ENCODE assay signal across 20 mouse cellular contexts in the genomic region with DNA sequence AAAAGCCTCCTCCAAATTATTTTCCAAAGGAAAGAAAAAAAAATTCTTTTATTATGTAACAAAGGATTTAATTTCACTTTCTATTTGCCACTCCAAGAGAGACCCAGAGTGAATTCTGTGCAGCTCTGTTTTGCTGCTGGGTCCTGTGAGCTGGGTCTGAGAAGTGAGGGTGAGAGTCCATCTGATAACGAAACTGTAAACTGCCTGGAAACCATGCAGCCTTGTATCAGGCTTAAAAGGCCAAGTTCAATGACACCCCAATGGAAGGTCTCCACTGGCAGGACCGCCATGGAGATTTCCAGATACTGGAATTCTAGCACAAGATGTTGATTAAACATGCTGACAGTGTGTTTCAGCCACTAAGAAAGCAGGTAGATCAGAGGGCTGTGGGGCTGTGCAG. TPM values are rescaled to one million over a fixed set of nuclear protein-coding genes. Genes with fewer than 3 reads are reported as not detected.
DNase-seq lines count a peak whose midpoint lies in the region; ATAC-seq and TF ChIP-seq lines count a peak whose summit lies in the region.
"Had no signal": no experiment of that assay in that cellular context is flagged by ENCODE, and none has a peak within 500 bp of the region (broad histone marks: within the 10 kb centered on the region; RNA-seq: fewer than 3 reads in every experiment).

No protein-coding gene starts in this region.

- H3K4me1 ChIP-seq in forebrain, embryonic 12.5 days, result peaks cover 34% of the 10 kb centered on the region
- H3K4me1 ChIP-seq in forebrain, embryonic 11.5 days (replicated peaks; ENCODE audit: control insufficient read depth, insufficient read depth, low read length), result no peaks in the 10 kb centered on the region
- peaks cover 16% of the 10 kb centered on the region for H3K4me1 ChIP-seq in hindbrain, postnatal 0 days (ENCODE audit: insufficient read depth, low read length)
- no peaks in the 10 kb centered on the region for H3K4me1 ChIP-seq in hindbrain, embryonic 10.5 days (replicated peaks)
- peaks cover 24% of the 10 kb centered on the region for H3K4me1 ChIP-seq in forebrain, postnatal 0 days (ENCODE audit: insufficient read depth)

- no peak for TF ChIP-seq CTCF in hindbrain, postnatal 0 days (IDR thresholded peaks at IDR 0.05; ENCODE audit: low read depth)
- TF ChIP-seq CTCF in brain, embryonic 14.5 days (IDR thresholded peaks at IDR 0.05; ENCODE audit: borderline replicate concordance, extremely low read depth, insufficient read depth, insufficient read length), result no peak
- no peak for TF ChIP-seq CTCF in forebrain, postnatal 0 days (IDR thresholded peaks at IDR 0.05; ENCODE audit: low read depth)

- no peak overlapping the region for H3K4me2 ChIP-seq in forebrain, embryonic 12.5 days
- H3K4me2 ChIP-seq in forebrain, embryonic 11.5 days (ENCODE audit: low read depth, low read length, severe bottlenecking), result no peak overlapping the region
- no peak overlapping the region for H3K4me2 ChIP-seq in hindbrain, postnatal 0 days (ENCODE audit: low read depth, low read length)
- no peak overlapping the region for H3K4me2 ChIP-seq in forebrain, postnatal 0 days (ENCODE audit: low read depth)
- H3K4me2 ChIP-seq: heart, embryonic 11.5 days had no signal

- H3K27ac ChIP-seq in forebrain, embryonic 12.5 days, result peak overlapping the region; percentile 53; the same call in 1 of the 2 replicates
- H3K27ac ChIP-seq in forebrain, embryonic 11.5 days (ENCODE audit: low read depth, low read length), result no peak overlapping the region
- H3K27ac ChIP-seq in hindbrain, postnatal 0 days, result peak overlapping the region; percentile 58; the same call in 1 of the 2 replicates
- H3K27ac ChIP-seq in hindbrain, embryonic 10.5 days, result no peak overlapping the region
- peak overlapping the region; percentile 73 for H3K27ac ChIP-seq in forebrain, postnatal 0 days (ENCODE audit: low read depth, low read length)
- H3K27ac ChIP-seq: liver, embryonic 14.5 days had no signal

- no peak overlapping the region for H3K9ac ChIP-seq in forebrain, embryonic 12.5 days
- no peak overlapping the region for H3K9ac ChIP-seq in forebrain, embryonic 11.5 days (ENCODE audit: low read length)
- H3K9ac ChIP-seq in hindbrain, postnatal 0 days (replicated peaks; ENCODE audit: low read length), result no peak overlapping the region
- no peak overlapping the region for H3K9ac ChIP-seq in forebrain, postnatal 0 days
- H3K9ac ChIP-seq: liver, embryonic 14.5 days had no signal

- WGBS in forebrain, embryonic 12.5 days, result 72% methylated on average over 2 of the region's 2 CpGs
- WGBS in forebrain, embryonic 11.5 days, result 85% methylated on average over 2 of the region's 2 CpGs
- 72% methylated on average over 2 of the region's 2 CpGs for WGBS in hindbrain, postnatal 0 days
- WGBS in hindbrain, embryonic 10.5 days, result 90% methylated on average over 2 of the region's 2 CpGs
- 49% methylated on average over 2 of the region's 2 CpGs for WGBS in forebrain, postnatal 0 days

- DNase-seq in forebrain, embryonic 11.5 days (ENCODE audit: low spot score), result no peak
- no peak for DNase-seq in hindbrain, postnatal 0 days (ENCODE audit: low spot score)
- DNase-seq in hindbrain, embryonic 10.5 days (ENCODE audit: low spot score), result no peak
- peak; percentile 22 for DNase-seq in brain, embryonic 14.5 days (ENCODE audit: low read depth)
- no peak for DNase-seq in forebrain, postnatal 0 days
- no peak for DNase-seq in layer of hippocampus, postnatal 14 days (ENCODE audit: low spot score in 2 of 2)
- no peak for DNase-seq in left cerebral cortex, adult 11 months (ENCODE audit: low spot score)
- DNase-seq: cerebellum, postnatal 14 days; gastrocnemius, postnatal 25 days; kidney, adult 18-20 months; kidney, postnatal 36 days; left cerebral cortex, postnatal 4 days; thymus, postnatal 25 days had no signal

- H3K36me3 ChIP-seq in forebrain, embryonic 12.5 days (replicated peaks), result peaks cover 3% of the 10 kb centered on the region; the same call in 1 of the 2 replicates
- no peaks in the 10 kb centered on the region for H3K36me3 ChIP-seq in forebrain, embryonic 11.5 days (ENCODE audit: control insufficient read depth, insufficient read depth, low read length)
- no peaks in the 10 kb centered on the region for H3K36me3 ChIP-seq in hindbrain, postnatal 0 days (ENCODE audit: insufficient read depth, low read length)
- peaks cover 19% of the 10 kb centered on the region for H3K36me3 ChIP-seq in hindbrain, embryonic 10.5 days
- no peaks in the 10 kb centered on the region for H3K36me3 ChIP-seq in forebrain, postnatal 0 days (ENCODE audit: insufficient read depth)

- H3K4me3 ChIP-seq in forebrain, embryonic 12.5 days (replicated peaks), result no peak overlapping the region
- no peak overlapping the region for H3K4me3 ChIP-seq in forebrain, embryonic 11.5 days (ENCODE audit: low read depth, low read length)
- no peak overlapping the region for H3K4me3 ChIP-seq in hindbrain, postnatal 0 days (ENCODE audit: low read length)
- no peak overlapping the region for H3K4me3 ChIP-seq in hindbrain, embryonic 10.5 days
- no peak overlapping the region for H3K4me3 ChIP-seq in forebrain, postnatal 0 days (ENCODE audit: low read depth, low read length)

- H3K27me3 ChIP-seq in forebrain, embryonic 12.5 days, result no peaks in the 10 kb centered on the region
- no peaks in the 10 kb centered on the region for H3K27me3 ChIP-seq in forebrain, embryonic 11.5 days (ENCODE audit: control insufficient read depth, insufficient read depth, low read length)
- H3K27me3 ChIP-seq in hindbrain, postnatal 0 days (ENCODE audit: insufficient read depth, low read length), result no peaks in the 10 kb centered on the region
- no peaks in the 10 kb centered on the region for H3K27me3 ChIP-seq in hindbrain, embryonic 10.5 days (ENCODE audit: insufficient read depth, poor library complexity, severe bottlenecking)
- no peaks in the 10 kb centered on the region for H3K27me3 ChIP-seq in forebrain, postnatal 0 days (ENCODE audit: insufficient read depth, low read length)

- ATAC-seq in forebrain, embryonic 12.5 days (ENCODE audit: low FRiP score), result no peak
- ATAC-seq in forebrain, embryonic 11.5 days (replicated peaks; ENCODE audit: low FRiP score), result no peak
- no peak for ATAC-seq in hindbrain, postnatal 0 days
- ATAC-seq in forebrain, postnatal 0 days, result no peak

- H3K9me3 ChIP-seq in forebrain, embryonic 12.5 days, result no peaks in the 10 kb centered on the region
- no peaks in the 10 kb centered on the region for H3K9me3 ChIP-seq in forebrain, embryonic 11.5 days (ENCODE audit: control insufficient read depth, low read length)
- no peaks in the 10 kb centered on the region for H3K9me3 ChIP-seq in hindbrain, postnatal 0 days (ENCODE audit: low read length)
- H3K9me3 ChIP-seq in hindbrain, embryonic 10.5 days, result no peaks in the 10 kb centered on the region
- H3K9me3 ChIP-seq in forebrain, postnatal 0 days (ENCODE audit: low read length), result no peaks in the 10 kb centered on the region

- TF ChIP-seq POLR2A in brain, embryonic 14.5 days (IDR thresholded peaks at IDR 0.05; ENCODE audit: borderline replicate concordance, extremely low read depth, insufficient read depth, insufficient read length, poor library complexity, severe bottlenecking), result no peak

RNA-seq across cellular contexts. Expression of gene Alkbh3, which starts 33.6 kb away (rescaled TPM):
- polyA plus RNA-seq in forebrain, embryonic 12.5 days (2016; fragmentation: Nextera tagmentation; extraction: Ambion mirVana), result 52.3 and 55.9 TPM in 2 replicates
- 51.4 and 51.9 TPM in 2 replicates for polyA plus RNA-seq in forebrain, embryonic 11.5 days (2014; fragmentation: Nextera tagmentation; extraction: Ambion mirVana)
- total RNA-seq in hindbrain, postnatal 0 days (2014; rRNA removed), result 21.6 and 61.1 TPM in 2 replicates
- 48.9 and 51.7 TPM in 2 replicates for polyA plus RNA-seq in hindbrain, postnatal 0 days (2015; fragmentation: Nextera tagmentation; extraction: Ambion mirVana)
- polyA plus RNA-seq in hindbrain, embryonic 10.5 days (2016; fragmentation: Nextera tagmentation; extraction: Ambion mirVana), result 57.5 and 58.7 TPM in 2 replicates
- polyA plus RNA-seq in brain, embryonic 14.5 days (2012; rRNA removed), result 54.7 and 64.8 TPM in 2 replicates
- total RNA-seq in forebrain, postnatal 0 days (2014; rRNA removed), result 36.2 and 53.1 TPM in 2 replicates
- polyA plus RNA-seq in forebrain, postnatal 0 days (2015; fragmentation: Nextera tagmentation; extraction: Ambion mirVana), result 46.9 and 47.3 TPM in 2 replicates
- total RNA-seq in layer of hippocampus, postnatal 14 days (2021), result 10 to 100 TPM; 21.0 to 26.7 TPM

RNA-seq across cellular contexts. Expression of gene Gm27027, which starts 48.0 kb away (rescaled TPM):
- polyA plus RNA-seq in forebrain, embryonic 12.5 days (2016; fragmentation: Nextera tagmentation; extraction: Ambion mirVana), result not detected in 2 replicates
- polyA plus RNA-seq in forebrain, embryonic 11.5 days (2014; fragmentation: Nextera tagmentation; extraction: Ambion mirVana), result not detected in 2 replicates
- total RNA-seq in hindbrain, postnatal 0 days (2014; rRNA removed), result 0.58 TPM in 1 of 2 replicates, not detected in the other
- polyA plus RNA-seq in hindbrain, postnatal 0 days (2015; fragmentation: Nextera tagmentation; extraction: Ambion mirVana), result not detected in 2 replicates
- not detected in 2 replicates for polyA plus RNA-seq in hindbrain, embryonic 10.5 days (2016; fragmentation: Nextera tagmentation; extraction: Ambion mirVana)
- polyA plus RNA-seq in brain, embryonic 14.5 days (2012; rRNA removed), result 0.16 TPM in 1 of 2 replicates, not detected in the other
- not detected in 2 replicates for total RNA-seq in forebrain, postnatal 0 days (2014; rRNA removed)
- polyA plus RNA-seq in forebrain, postnatal 0 days (2015; fragmentation: Nextera tagmentation; extraction: Ambion mirVana), result not detected in 2 replicates
- not detected for total RNA-seq in layer of hippocampus, postnatal 14 days (2021)
- total RNA-seq: gastrocnemius, postnatal 25 days; heart, postnatal 25 days; left cerebral cortex, postnatal 4 days; megakaryocyte, adult 5-6 weeks; neutrophil, adult 5-6 weeks had no signal
- polyA plus RNA-seq: frontal cortex, adult 2 months; heart, embryonic 11.5 days; liver, embryonic 14.5 days had no signal

Comparison
In these comparisons a context has a peak if more than half of its experiments do, and no peak if none do; other contexts are left out.
1. H3K27ac ChIP-seq: peak in forebrain, embryonic 12.5 days (single experiment), hindbrain, postnatal 0 days (single experiment) and forebrain, postnatal 0 days (single experiment); none in forebrain, embryonic 11.5 days (single experiment) and hindbrain, embryonic 10.5 days (single experiment).